Mouse (Mus musculus) thymus, adult 2 months (tissue): ENCODE data around the gene Jdp2. TPM values are rescaled to one million over a fixed set of nuclear protein-coding genes. Genes with fewer than 3 reads are reported as not detected.

Experiments used
- DNase-seq: peaks from one replicate; pipeline ENCODE4 v3.0.0; 2021
- H3K27ac ChIP-seq: fragments of 200-500 bp; 2 replicates; pipeline ENCODE4 v1.5.1; 2012; ENCODE audit warnings: low read length, control low read depth; ENCODE audit not compliant: control insufficient read depth, insufficient read depth
- H3K27me3 ChIP-seq: fragments of 200-500 bp; 2 replicates; pipeline ENCODE4 v1.6.1; 2012; ENCODE audit warnings: mild to moderate bottlenecking, low read length, moderate library complexity, mixed read lengths; ENCODE audit not compliant: control insufficient read depth, insufficient read depth
- H3K36me3 ChIP-seq: fragments of 200-500 bp; 2 replicates; pipeline ENCODE4 v1.6.1; 2012; ENCODE audit warnings: mild to moderate bottlenecking, low read length, moderate library complexity; ENCODE audit not compliant: control insufficient read depth, insufficient read depth
- H3K4me1 ChIP-seq: fragments of 200-500 bp; replicated peaks from 2 replicates; pipeline ENCODE4 v1.6.1; 2012; ENCODE audit warnings: low read length; ENCODE audit not compliant: control insufficient read depth, insufficient read depth
- H3K4me3 ChIP-seq: fragments of 200-500 bp; 2 replicates; pipeline ENCODE4 v1.5.1; 2012; ENCODE audit warnings: mild to moderate bottlenecking, low read length, control low read depth, moderate library complexity; ENCODE audit not compliant: control insufficient read depth, insufficient read depth
- CTCF ChIP-seq: fragments of 200-500 bp; IDR thresholded peaks from 2 replicates; pipeline ENCODE4 v1.5.1; 2012; ENCODE audit warnings: mild to moderate bottlenecking, control low read depth, low read length, moderate library complexity, borderline replicate concordance; ENCODE audit not compliant: control insufficient read depth, poor library complexity, insufficient read depth; ENCODE audit errors: extremely low read depth
- POLR2A ChIP-seq: fragments of 200-500 bp; IDR thresholded peaks from 2 replicates; pipeline ENCODE4 v1.6.1; 2012; ENCODE audit warnings: mild to moderate bottlenecking, low read length, control low read depth, moderate library complexity; ENCODE audit not compliant: control insufficient read depth, poor library complexity, insufficient read depth; ENCODE audit errors: extremely low read depth
- WGBS: fragments of 180-500 bp; shearing (Covaris S2); methylation state at CpG from one replicate; pipeline ENCODE4 v1.1.7; 2018; 5-methylcytosine and 5-hydroxymethylcytosine counted together
- polyA plus RNA-seq: library from polyadenylated mRNA; depleted of rRNA; stranded (reverse); fragments of >200 nt; gene quantifications from 2 replicates; pipeline ENCODE4 v1.2.3, GENCODE M21; 2012

Gene Jdp2
- polyA plus RNA-seq, 1 experiment: 3.5 TPM

- Histone ChIP-seq H3K36me3 (no peaks in the 10 kb centered on the region), H3K27ac (no peak overlapping the region), H3K4me3 (no peak overlapping the region), H3K27me3 (no peaks in the 10 kb centered on the region), H3K4me1 (no peaks in the 10 kb centered on the region)
- WGBS: 89% methylated on average over 15 of the region's 15 CpGs
- DNase-seq: no peak
- TF ChIP-seq CTCF: no peak
- no peak for TF ChIP-seq POLR2A
These were observed 17.4 kb upstream of the Jdp2 start for GRCm38 (mm10) chr12:85581261-85582066.

- TF ChIP-seq CTCF (no peak), POLR2A (no peak)
- no peaks in the 10 kb centered on the region for H3K36me3 ChIP-seq
- no peak overlapping the region for H3K4me3 ChIP-seq
- H3K27ac ChIP-seq: no peak overlapping the region
- no peaks in the 10 kb centered on the region for H3K4me1 ChIP-seq
- H3K27me3 ChIP-seq: no peaks in the 10 kb centered on the region
- no peak for DNase-seq
- 97% methylated on average over 5 of the region's 5 CpGs for WGBS
These were observed 16.8 kb upstream of the Jdp2 start for GRCm38 (mm10) chr12:85582067-85582316.

GRCm38 (mm10) chr12:85585761-85586258 is 13.0 kb upstream of the Jdp2 start:
- H3K4me3 ChIP-seq: no peak overlapping the region
- 87% methylated on average over 11 of the region's 11 CpGs for WGBS
- DNase-seq: no peak
- H3K36me3 ChIP-seq: no peaks in the 10 kb centered on the region
- no peaks in the 10 kb centered on the region for H3K27me3 ChIP-seq
- TF ChIP-seq POLR2A (no peak), CTCF (no peak)
- no peak overlapping the region for H3K27ac ChIP-seq
- H3K4me1 ChIP-seq: no peaks in the 10 kb centered on the region

- Histone ChIP-seq H3K4me3 (no peak overlapping the region), H3K27me3 (no peaks in the 10 kb centered on the region), H3K4me1 (no peaks in the 10 kb centered on the region), H3K36me3 (no peaks in the 10 kb centered on the region), H3K27ac (no peak overlapping the region)
- WGBS: 86% methylated on average over 5 of the region's 5 CpGs
- no peak for TF ChIP-seq POLR2A
- no peak for TF ChIP-seq CTCF
- no peak for DNase-seq
These were observed 8.9 kb upstream of the Jdp2 start for GRCm38 (mm10) chr12:85589870-85590382.

GRCm38 (mm10) chr12:85592943-85593342 is 5.9 kb upstream of the Jdp2 start:
- no peak for DNase-seq
- Histone ChIP-seq H3K4me3 (no peak overlapping the region), H3K4me1 (no peaks in the 10 kb centered on the region), H3K27me3 (no peaks in the 10 kb centered on the region), H3K27ac (no peak overlapping the region), H3K36me3 (no peaks in the 10 kb centered on the region)
- 11% methylated on average over 9 of the region's 9 CpGs for WGBS
- TF ChIP-seq CTCF: no peak
- no peak for TF ChIP-seq POLR2A

- Histone ChIP-seq H3K4me3 (no peak overlapping the region), H3K4me1 (peaks cover 3% of the 10 kb centered on the region; the same call in 1 of the 2 replicates), H3K27me3 (no peaks in the 10 kb centered on the region), H3K36me3 (no peaks in the 10 kb centered on the region), H3K27ac (no peak overlapping the region)
- TF ChIP-seq POLR2A (no peak), CTCF (no peak)
- 94% methylated on average over 2 of the region's 2 CpGs for WGBS
- DNase-seq: no peak
These were observed 4.4 kb upstream of the Jdp2 start for GRCm38 (mm10) chr12:85594390-85594789.
